Mouse (Mus musculus) neural tube, embryonic 13.5 days (tissue): ENCODE measurements around the gene Dgkg. TPM values are rescaled to one million over a fixed set of nuclear protein-coding genes. Genes with fewer than 3 reads are reported as not detected.

Experiments used
- ATAC-seq: fragments of 200-750 bp; cut with Nextera tagmentation; 2 replicates; pipeline ENCODE4 v1.8.0; 2017; ENCODE audit warnings: low read depth, mild to moderate bottlenecking, moderate TSS enrichment, moderate library complexity
- H3K27ac ChIP-seq: fragments of 300-500 bp; sonication (generic); replicated peaks from 2 replicates; pipeline ENCODE4 v1.5.1; 2015; ENCODE audit warnings: moderate library complexity, mild to moderate bottlenecking, inconsistent platforms
- H3K27me3 ChIP-seq: fragments of 300-500 bp; sonication (generic); 2 replicates; pipeline ENCODE4 v1.6.1; 2015; ENCODE audit warnings: mild to moderate bottlenecking, inconsistent platforms
- H3K36me3 ChIP-seq: fragments of 300-500 bp; sonication (generic); 2 replicates; pipeline ENCODE4 v1.6.1; 2015; ENCODE audit warnings: mild to moderate bottlenecking, inconsistent platforms
- H3K4me1 ChIP-seq: fragments of 300-500 bp; sonication (generic); replicated peaks from 2 replicates; pipeline ENCODE4 v1.6.1; 2015; ENCODE audit warnings: inconsistent platforms
- H3K4me2 ChIP-seq: fragments of 300-500 bp; sonication (generic); 2 replicates; pipeline ENCODE4 v1.6.1; 2015; ENCODE audit warnings: inconsistent platforms, mild to moderate bottlenecking, moderate library complexity
- H3K4me3 ChIP-seq: fragments of 300-500 bp; sonication (generic); 2 replicates; pipeline ENCODE4 v1.5.1; 2015; ENCODE audit warnings: mild to moderate bottlenecking, inconsistent platforms
- H3K9ac ChIP-seq: fragments of 300-500 bp; sonication (generic); 2 replicates; pipeline ENCODE4 v1.6.1; 2015; ENCODE audit warnings: moderate library complexity, mild to moderate bottlenecking, inconsistent platforms
- H3K9me3 ChIP-seq: fragments of 300-500 bp; sonication (generic); 2 replicates; pipeline ENCODE4 v1.6.1; 2016; ENCODE audit warnings: inconsistent platforms
- WGBS: fragments of 180-500 bp; shearing (Covaris S2); methylation state at CpG from one replicate; pipeline ENCODE4 v1.1.7; 2015; 5-methylcytosine and 5-hydroxymethylcytosine counted together
- polyA plus RNA-seq: library from polyadenylated mRNA; unstranded; fragments of >200 nt; fragmentation: Nextera tagmentation; extraction: Ambion mirVana; gene quantifications from 2 replicates; pipeline ENCODE4 v1.2.1, GENCODE M21; 2015

Dgkg gene
- polyA plus RNA-seq, 1 experiment from 2014 or later, result 0.82 TPM

GRCm38 (mm10) chr16:22664033-22664432 is 7.0 kb upstream of the Dgkg start:
- no peak overlapping the region for H3K9ac ChIP-seq
- ATAC-seq, result no peak
- no peak overlapping the region for H3K4me3 ChIP-seq
- H3K4me2 ChIP-seq, result no peak overlapping the region
- H3K36me3 ChIP-seq, result no peaks in the 10 kb centered on the region
- H3K27me3 ChIP-seq, result peaks cover under 1% of the 10 kb centered on the region; the same call in 1 of the 2 replicates
- H3K4me1 ChIP-seq, result no peaks in the 10 kb centered on the region
- H3K27ac ChIP-seq, result no peak overlapping the region
- WGBS, result 85% methylated on average over 4 of the region's 4 CpGs
- no peaks in the 10 kb centered on the region for H3K9me3 ChIP-seq

GRCm38 (mm10) chr16:22663136-22663535 is 6.1 kb upstream of the Dgkg start:
- no peak for ATAC-seq
- Histone ChIP-seq H3K4me1 (no peaks in the 10 kb centered on the region), H3K36me3 (no peaks in the 10 kb centered on the region), H3K9ac (no peak overlapping the region), H3K27ac (no peak overlapping the region), H3K27me3 (peaks cover 10% of the 10 kb centered on the region), H3K4me2 (no peak overlapping the region), H3K4me3 (no peak overlapping the region), H3K9me3 (no peaks in the 10 kb centered on the region)
- 33% methylated on average over 2 of the region's 2 CpGs for WGBS

GRCm38 (mm10) chr16:22661076-22661475 is 4.1 kb upstream of the Dgkg start:
- WGBS, result 73% methylated on average over 5 of the region's 5 CpGs
- H3K9ac ChIP-seq, result no peak overlapping the region

GRCm38 (mm10) chr16:22657874-22658789 is 1.1 kb upstream of the Dgkg start:
- H3K4me2 ChIP-seq, result no peak overlapping the region

More at GRCm38 (mm10) chr16:22661076-22661475, 4.1 kb upstream of the Dgkg start:
- Histone ChIP-seq H3K27ac (no peak overlapping the region), H3K4me3 (no peak overlapping the region), H3K4me1 (peaks cover 14% of the 10 kb centered on the region), H3K4me2 (no peak overlapping the region), H3K36me3 (no peaks in the 10 kb centered on the region), H3K9me3 (no peaks in the 10 kb centered on the region), H3K27me3 (peaks cover 30% of the 10 kb centered on the region)
- no peak for ATAC-seq

GRCm38 (mm10) chr16:22655812-22656211 is 1.2 kb downstream of the Dgkg start:
- H3K27ac ChIP-seq, result no peak overlapping the region
- WGBS, result 7% methylated on average over 11 of the region's 11 CpGs
- no peaks in the 10 kb centered on the region for H3K36me3 ChIP-seq
- H3K27me3 ChIP-seq, result peaks cover 47% of the 10 kb centered on the region
- no peaks in the 10 kb centered on the region for H3K9me3 ChIP-seq
- ATAC-seq, result no peak
- no peak overlapping the region for H3K9ac ChIP-seq
- peaks cover 18% of the 10 kb centered on the region for H3K4me1 ChIP-seq
- H3K4me2 ChIP-seq, result peak overlapping the region; percentile 78
- H3K4me3 ChIP-seq, result 0 out of 2 replicates have a peak overlapping the region, but pooled peaks have one; percentile 51

More at GRCm38 (mm10) chr16:22657874-22658789, 1.1 kb upstream of the Dgkg start:
- H3K4me3 ChIP-seq, result no peak overlapping the region
- H3K9ac ChIP-seq, result no peak overlapping the region
- 72% methylated on average over 16 of the region's 16 CpGs for WGBS
- no peaks in the 10 kb centered on the region for H3K9me3 ChIP-seq
- peaks cover 18% of the 10 kb centered on the region for H3K4me1 ChIP-seq
- no peak for ATAC-seq
- peaks cover 47% of the 10 kb centered on the region for H3K27me3 ChIP-seq
- no peak overlapping the region for H3K27ac ChIP-seq
- H3K36me3 ChIP-seq, result no peaks in the 10 kb centered on the region

- Histone ChIP-seq H3K4me3 (no peak overlapping the region), H3K36me3 (no peaks in the 10 kb centered on the region), H3K9ac (no peak overlapping the region), H3K9me3 (no peaks in the 10 kb centered on the region), H3K27ac (no peak overlapping the region), H3K4me1 (peaks cover 18% of the 10 kb centered on the region), H3K4me2 (no peak overlapping the region), H3K27me3 (peaks cover 47% of the 10 kb centered on the region)
- 71% methylated on average over 5 of the region's 5 CpGs for WGBS
- no peak for ATAC-seq
Measured at GRCm38 (mm10) chr16:22655223-22655622, 1.8 kb downstream of the Dgkg start.

- Histone ChIP-seq H3K27ac (no peak overlapping the region), H3K4me2 (no peak overlapping the region), H3K9ac (no peak overlapping the region), H3K4me1 (peaks cover 18% of the 10 kb centered on the region), H3K9me3 (no peaks in the 10 kb centered on the region), H3K36me3 (no peaks in the 10 kb centered on the region), H3K27me3 (peaks cover 47% of the 10 kb centered on the region), H3K4me3 (no peak overlapping the region)
- WGBS, result 66% methylated on average over 2 of the region's 2 CpGs
- no peak for ATAC-seq
Measured at GRCm38 (mm10) chr16:22654477-22654835, 2.6 kb downstream of the Dgkg start.

GRCm38 (mm10) chr16:22653817-22654476 is 3.1 kb downstream of the Dgkg start:
- Histone ChIP-seq H3K9ac (no peak overlapping the region), H3K4me3 (no peak overlapping the region), H3K9me3 (no peaks in the 10 kb centered on the region), H3K4me2 (no peak overlapping the region), H3K27me3 (peaks cover 46% of the 10 kb centered on the region), H3K36me3 (no peaks in the 10 kb centered on the region), H3K27ac (no peak overlapping the region), H3K4me1 (peaks cover 18% of the 10 kb centered on the region)
- ATAC-seq, result no peak
- 89% methylated on average over 11 of the region's 11 CpGs for WGBS

- 66% methylated on average over 3 of the region's 3 CpGs for WGBS
- ATAC-seq, result no peak
- H3K27ac ChIP-seq, result no peak overlapping the region
Measured at GRCm38 (mm10) chr16:22651244-22651643, 5.8 kb downstream of the Dgkg start.

GRCm38 (mm10) chr16:22645256-22645655 is 11.8 kb downstream of the Dgkg start:
- Histone ChIP-seq H3K9me3 (no peaks in the 10 kb centered on the region), H3K4me3 (no peak overlapping the region), H3K36me3 (no peaks in the 10 kb centered on the region), H3K9ac (no peak overlapping the region), H3K4me2 (no peak overlapping the region), H3K4me1 (no peaks in the 10 kb centered on the region), H3K27me3 (no peaks in the 10 kb centered on the region; the same call in 1 of the 2 replicates), H3K27ac (no peak overlapping the region)
- WGBS, result 93% methylated on average over 1 of the region's 1 CpGs
- no peak for ATAC-seq

More at GRCm38 (mm10) chr16:22651244-22651643, 5.8 kb downstream of the Dgkg start:
- Histone ChIP-seq H3K36me3 (no peaks in the 10 kb centered on the region), H3K9me3 (no peaks in the 10 kb centered on the region), H3K4me3 (no peak overlapping the region), H3K4me1 (peaks cover 6% of the 10 kb centered on the region), H3K4me2 (no peak overlapping the region), H3K9ac (no peak overlapping the region), H3K27me3 (peaks cover 19% of the 10 kb centered on the region)

- WGBS, result 73% methylated on average over 8 of the region's 8 CpGs
- H3K27ac ChIP-seq, result no peak overlapping the region
- ATAC-seq, result no peak
- no peaks in the 10 kb centered on the region for H3K4me1 ChIP-seq
- no peak overlapping the region for H3K4me2 ChIP-seq
- no peaks in the 10 kb centered on the region for H3K9me3 ChIP-seq
- H3K9ac ChIP-seq, result no peak overlapping the region
- no peaks in the 10 kb centered on the region; the same call in 1 of the 2 replicates for H3K27me3 ChIP-seq
- H3K4me3 ChIP-seq, result no peak overlapping the region
- no peaks in the 10 kb centered on the region for H3K36me3 ChIP-seq
Measured at GRCm38 (mm10) chr16:22643460-22643859, 13.6 kb downstream of the Dgkg start.

GRCm38 (mm10) chr16:22642953-22643352 is 14.1 kb downstream of the Dgkg start:
- Histone ChIP-seq H3K9me3 (no peaks in the 10 kb centered on the region), H3K27ac (no peak overlapping the region), H3K36me3 (no peaks in the 10 kb centered on the region), H3K4me1 (no peaks in the 10 kb centered on the region), H3K9ac (no peak overlapping the region), H3K4me2 (no peak overlapping the region), H3K4me3 (no peak overlapping the region), H3K27me3 (no peaks in the 10 kb centered on the region; the same call in 1 of the 2 replicates)
- WGBS, result 87% methylated on average over 6 of the region's 6 CpGs
- ATAC-seq, result no peak
